Mouse (Mus musculus) spleen, embryonic (tissue): Measurements from ENCODE around the gene Rnf183.

ENCODE experiments used
- CTCF ChIA-PET: fragments of 350-600 bp; sonication (Branson Sonifier 250); formaldehyde crosslinking; loops from one replicate; lab custom pipeline; 2022; lab: Charles Lee

Gene Rnf183

DNA sequence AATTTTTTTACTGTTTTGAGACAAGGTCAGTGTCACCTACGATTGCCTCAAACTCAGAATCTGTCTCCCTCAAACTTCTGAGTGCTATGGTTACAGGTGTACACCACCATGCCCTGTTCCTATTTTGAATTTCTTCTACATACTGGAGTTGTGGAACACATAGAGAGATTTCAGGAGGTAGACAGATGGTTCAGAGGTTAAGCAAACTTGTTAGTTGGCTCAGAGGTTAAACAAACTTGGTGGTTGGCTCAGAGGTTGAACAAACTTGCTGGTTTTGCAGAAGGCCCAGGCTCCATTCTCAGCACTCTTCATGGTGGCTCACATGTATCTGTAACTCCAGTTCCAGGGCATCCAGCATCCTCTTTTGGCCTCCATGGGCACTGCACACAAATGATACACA is 50.9 kb downstream of the Rnf183 start:
- CTCF ChIA-PET = no interaction called here

DNA sequence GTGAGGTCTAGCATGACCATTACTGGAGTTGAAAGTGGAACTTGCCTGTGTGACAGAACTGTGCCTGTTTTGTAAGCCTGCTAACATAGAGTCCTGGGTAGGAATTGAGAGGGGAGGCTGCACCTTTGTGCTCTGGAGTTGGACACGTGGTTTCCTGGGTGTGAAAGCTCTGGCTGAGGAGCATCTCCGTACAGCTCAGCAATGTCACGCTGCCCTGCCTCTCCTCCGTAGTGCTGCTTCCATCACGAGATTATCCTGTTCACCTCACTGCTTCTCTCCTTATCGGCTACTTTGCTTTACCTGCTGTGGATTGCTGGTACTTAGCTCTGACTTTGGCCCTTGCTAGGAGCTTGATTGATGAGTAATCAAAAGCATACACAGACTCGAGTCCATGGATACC is 51.3 kb downstream of the Rnf183 start:
- CTCF ChIA-PET = no interaction called here

DNA sequence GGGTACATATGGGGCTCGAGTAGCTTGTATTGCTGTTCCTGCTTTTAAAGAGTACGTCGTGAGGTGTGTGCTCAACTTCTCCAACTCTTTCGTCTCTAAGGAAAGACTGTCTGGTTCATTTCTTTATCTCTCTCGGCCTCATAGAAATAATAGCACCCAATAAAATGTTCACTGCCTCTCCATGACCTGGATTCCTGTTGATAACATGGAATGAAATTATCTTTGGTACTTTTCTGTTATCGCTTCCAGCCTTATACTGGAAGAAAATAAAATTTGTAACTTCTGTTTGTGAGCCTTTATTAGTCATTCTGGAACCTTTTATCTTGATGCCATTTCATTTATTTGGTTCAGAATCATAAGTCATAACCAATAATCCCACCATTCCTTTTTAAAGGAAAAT is 51.8 kb downstream of the Rnf183 start:
- CTCF ChIA-PET = no interaction called here

DNA sequence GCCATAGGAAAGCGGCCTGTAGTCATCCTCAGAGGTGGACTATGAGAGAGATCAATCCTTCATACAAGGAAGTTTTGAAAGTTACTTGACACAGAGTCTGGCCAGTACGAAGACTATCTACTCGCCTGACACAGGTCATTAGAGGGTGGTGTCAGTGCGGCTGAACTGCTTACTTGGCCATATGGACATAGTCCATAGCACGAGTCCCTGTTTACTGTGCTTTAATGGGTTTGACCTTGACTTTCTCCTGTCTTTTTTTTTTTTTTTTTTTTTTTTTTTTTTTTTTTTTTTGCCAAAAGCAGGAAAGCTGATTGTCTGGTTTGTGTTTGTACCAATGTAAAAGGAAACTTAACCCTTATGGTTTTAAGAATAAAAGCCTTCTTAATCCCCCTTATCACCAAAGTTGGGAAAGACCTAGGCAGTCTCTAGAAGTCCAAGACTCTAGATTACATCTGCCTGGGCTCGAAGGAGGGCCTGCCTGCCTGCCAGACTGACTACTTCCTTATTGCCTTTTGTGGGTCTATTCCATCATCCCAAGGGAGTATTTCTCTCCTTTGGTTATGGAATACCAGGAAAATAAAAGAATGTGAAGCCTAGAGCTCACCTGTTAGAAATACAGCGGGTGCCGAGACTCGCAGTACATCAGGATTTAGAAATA is 55.2 kb downstream of the Rnf183 start:
- CTCF ChIA-PET = no interaction called here
